Mouse (Mus musculus) right cerebral cortex, postnatal 36 days (tissue): ENCODE results near the gene Rassf5.
A peak's percentile ranks its signal among the peaks of the same experiment; 100 is the strongest.

Source experiments
- DNase-seq, 2 experiments: peaks; one replicate each; pipeline ENCODE4 v3.0.0; 2022; ENCODE audit warnings: low spot score in 2 of 2, mixed read lengths in 1 of 2

Gene Rassf5

DNA sequence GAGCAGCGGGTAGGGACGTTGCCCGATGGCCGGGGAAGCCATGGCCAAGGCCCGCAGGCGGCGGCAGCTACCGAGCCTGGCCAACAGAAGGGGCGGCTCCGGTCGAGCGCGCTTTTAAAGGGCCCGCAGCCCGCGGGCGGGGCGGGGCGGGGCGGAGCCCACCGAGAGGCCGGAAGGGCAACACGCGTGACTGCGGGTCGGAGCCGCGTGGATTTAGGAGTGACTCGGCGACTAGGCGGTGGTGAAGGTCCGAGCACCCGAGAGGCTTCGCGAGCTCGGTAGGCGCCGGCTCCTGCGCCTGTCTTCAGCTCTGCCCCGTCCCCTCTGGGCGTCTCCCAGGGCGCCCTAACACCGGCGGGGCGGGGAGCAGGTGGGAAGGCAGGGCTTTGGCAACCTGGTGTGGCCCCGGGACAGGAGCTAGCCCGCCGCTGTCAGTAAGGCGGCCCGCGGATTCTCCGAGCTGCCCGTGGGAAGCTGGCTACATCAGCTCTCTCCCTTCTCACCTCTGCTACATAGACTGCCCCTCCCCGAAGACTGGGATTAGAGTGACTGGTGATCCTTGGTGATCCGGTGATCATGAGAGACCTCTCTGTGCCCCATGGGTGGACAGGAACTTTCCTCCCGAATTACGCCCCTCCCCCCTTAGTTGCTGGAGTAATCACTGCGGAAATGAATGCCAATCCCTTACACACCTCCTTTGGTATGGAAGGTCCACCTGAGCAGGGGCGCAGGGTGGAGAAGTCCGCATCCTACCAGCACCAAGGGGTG is at the start of gene Rassf5:
TSS of gene Rassf5 (minus strand) at position 170 of the 768 bp plus-strand sequence.
- DNase-seq, result peak; percentile 38 to 46

DNA sequence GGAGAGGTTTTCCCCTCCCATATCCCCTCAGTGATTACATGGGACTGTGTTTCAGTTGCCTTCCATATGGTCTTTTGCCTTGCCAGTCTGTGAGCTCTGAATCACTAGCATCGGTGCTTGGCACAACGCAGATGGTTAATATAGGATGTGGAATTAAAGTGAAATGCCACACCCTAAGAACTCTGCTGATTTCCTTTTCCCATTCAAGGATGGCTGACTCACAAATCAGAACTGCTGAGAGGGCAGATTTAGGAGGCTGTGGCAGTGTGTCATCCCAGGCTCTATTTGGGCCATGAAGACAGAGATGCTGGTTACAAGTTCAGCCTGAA is 48.8 kb upstream of the Rassf5 start:
- peak; percentile 14 to 20 for DNase-seq

DNA sequence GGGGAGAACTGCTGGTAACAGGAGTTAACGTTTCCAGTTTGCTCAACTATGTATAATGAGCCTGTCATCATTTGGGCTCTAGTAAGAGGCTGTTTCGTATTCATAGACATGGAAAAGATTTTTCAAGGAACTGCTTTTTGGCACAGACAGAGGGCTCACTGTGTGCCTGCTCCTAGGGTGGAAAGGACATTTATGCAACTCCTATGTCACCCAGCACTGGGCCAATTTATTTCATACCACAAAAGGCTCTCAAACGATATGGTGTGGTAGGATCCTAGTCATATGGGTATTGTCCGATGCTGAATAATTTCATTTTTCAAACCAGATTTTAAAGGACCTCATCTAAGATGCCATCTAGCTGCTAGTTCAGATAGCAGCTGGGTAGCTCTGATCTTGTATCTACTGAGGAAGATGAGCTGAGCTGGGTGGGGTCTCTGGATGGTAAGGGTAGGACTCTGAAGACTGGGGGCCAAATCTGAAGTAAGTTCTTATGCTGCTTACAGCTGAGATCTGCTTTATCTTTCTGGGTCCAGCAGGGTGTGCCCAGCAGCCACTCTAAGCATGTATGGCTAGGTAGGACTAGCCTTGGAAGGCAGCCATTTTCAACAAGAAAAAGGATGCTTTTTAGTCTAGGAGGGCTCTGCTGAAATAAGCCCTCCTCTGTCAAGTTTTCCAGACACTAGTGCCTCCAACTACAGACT is 48.3 kb upstream of the Rassf5 start:
- no peak for DNase-seq

DNA sequence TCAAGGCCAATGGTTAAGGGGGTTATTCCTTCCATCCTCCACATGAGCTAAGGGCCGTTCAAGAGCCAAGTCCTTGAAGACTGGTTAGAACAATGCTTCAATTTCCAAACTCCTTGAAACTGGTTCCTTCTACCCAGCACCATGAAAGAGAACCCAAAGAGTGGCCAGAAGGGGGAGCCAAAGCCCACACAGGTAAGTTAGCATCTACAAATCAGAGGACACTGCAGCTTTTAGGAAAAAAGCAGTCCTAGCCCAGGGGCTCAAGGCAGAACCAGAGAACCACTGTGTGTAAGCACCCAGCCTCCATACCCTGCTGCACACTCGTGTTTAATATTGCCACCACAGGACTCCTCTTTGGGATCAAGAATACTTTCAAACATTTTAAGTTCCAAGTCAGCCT is 45.6 kb upstream of the Rassf5 start:
- DNase-seq, result peak; percentile 38 to 53

DNA sequence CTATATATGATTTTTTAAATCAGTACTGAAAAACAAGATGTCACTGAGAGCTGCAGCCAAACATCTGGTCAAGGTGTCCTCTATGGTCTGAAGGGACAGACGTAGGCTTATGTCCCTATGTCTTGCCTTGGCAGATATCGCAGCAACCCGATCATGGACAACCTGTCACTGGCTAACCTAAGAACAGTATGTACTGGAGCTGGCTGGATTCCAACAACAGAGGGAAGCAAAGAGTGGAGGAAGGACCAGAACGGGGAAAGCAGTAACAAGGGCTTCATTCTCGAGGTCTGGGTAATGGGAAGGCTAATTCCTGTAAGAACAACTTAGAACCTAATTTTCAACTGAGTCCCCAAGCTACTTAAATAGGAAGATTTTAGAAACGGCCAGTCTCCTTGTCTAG is 43.9 kb upstream of the Rassf5 start:
- DNase-seq, result no peak

DNA sequence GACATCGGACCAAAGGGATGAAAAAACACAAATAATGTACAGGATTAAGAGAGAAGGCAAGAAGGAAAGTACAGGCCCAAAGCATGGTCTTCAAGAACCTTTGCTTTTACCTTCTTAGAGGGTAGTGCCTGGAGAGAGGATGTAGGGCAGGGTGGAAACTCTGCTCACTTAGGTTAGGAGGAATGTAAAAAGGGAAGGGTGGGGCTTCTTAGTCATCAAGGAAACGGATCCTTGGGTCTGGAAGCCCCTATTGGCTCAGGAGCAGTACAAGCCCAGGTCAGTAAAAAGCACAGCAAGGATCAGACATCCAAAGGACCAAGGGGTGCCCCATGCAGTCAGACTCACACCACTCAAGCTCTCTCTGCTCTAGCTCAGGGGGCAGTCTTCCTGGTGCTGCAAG is 42.2 kb upstream of the Rassf5 start:
- no peak for DNase-seq

DNA sequence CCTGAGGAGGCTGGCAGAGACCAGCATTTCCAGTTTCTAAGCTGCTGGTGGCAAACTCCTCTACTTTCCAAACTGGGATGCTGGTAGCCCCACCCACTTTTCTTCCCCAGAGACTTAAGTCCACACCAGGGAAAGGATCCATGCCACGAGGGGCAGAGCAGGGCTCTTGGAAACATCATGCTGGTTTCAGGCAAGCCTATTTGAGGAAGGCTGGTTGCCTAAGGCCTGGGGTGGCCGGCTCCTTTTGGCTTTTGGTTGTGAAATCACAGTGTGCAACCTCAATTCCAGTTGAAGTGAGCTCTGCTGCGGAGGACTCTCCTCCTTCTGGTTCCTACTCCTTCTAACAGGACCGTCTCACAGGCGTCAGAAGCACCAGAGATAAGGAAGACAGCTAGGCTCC is 41.7 kb upstream of the Rassf5 start:
- no peak for DNase-seq

DNA sequence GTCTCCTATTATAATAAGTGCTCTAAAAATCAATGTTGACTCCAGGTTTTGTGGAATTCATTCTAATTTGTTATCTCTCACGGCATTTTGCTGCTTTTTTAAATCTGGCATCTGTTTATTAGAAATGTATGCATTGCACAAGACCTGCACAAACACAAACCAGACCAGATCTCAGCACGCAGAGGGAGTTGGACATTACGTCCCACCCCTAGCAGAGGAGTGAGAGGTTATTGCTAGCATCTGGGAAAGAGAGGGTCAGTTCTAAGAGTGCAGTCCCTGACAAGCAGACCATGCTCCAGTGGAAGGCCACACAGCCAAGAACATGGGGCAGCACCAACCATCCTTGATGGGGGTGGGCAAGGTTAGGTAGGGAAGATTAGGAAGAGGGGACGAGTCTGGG is 39.6 kb upstream of the Rassf5 start:
- DNase-seq, result no peak

DNA sequence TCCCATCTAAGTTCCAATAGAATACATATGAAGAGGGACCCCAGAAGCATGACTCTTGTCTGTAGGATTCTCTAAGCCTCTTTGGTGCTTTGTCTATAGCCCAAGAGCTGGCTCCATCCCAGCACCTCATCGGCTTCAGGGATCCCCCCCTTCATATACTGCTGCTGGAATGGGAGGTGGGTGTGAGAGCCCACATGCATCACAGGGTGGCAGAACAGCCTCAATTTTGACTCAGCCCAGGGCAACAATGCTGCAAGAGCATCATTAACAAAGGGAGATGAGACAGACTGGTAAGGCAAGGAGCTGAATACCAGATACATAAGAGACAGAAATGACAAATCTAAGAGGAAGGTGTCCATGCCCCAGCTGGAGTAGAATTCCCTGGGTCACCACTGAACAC is 39.1 kb upstream of the Rassf5 start:
- DNase-seq, result no peak

DNA sequence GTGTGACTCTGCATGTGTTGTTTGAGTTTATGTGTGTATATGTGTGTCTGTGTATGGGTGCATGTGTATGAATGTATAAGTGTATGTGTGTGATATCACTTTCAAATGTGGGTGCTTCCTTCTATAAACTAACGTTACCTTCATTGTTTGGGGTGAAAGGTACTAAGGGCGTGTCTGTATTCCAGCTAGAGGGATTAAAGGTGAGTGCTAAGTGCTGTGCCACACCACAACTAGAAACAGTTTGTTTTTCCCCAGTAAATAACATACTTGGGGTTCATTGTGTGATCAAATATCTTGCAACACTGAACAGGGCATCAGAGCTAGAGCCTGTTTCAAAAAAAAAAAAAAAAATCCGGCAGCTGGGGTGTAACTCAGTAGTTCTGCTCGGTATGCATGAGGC is 36.7 kb upstream of the Rassf5 start:
- DNase-seq, result no peak

DNA sequence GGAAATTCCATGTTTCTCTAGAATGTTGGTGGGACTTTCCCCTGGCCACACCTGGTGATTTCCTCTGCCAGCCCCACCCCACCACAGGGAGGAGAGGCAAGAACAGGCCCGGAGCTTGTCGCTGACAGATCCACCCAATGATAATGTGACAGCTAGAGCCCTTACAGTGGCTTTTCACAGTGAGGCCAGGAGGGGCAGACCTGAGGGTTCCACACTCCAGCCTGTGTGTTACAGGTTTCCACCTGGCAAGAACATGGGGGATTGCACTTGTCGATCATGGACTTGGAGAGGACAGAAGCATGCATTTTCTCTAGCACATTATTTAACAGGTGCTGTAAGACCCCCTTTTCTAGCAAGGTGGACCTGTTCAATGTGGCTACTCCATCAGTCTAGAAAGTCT is 35.2 kb upstream of the Rassf5 start:
- no peak for DNase-seq

DNA sequence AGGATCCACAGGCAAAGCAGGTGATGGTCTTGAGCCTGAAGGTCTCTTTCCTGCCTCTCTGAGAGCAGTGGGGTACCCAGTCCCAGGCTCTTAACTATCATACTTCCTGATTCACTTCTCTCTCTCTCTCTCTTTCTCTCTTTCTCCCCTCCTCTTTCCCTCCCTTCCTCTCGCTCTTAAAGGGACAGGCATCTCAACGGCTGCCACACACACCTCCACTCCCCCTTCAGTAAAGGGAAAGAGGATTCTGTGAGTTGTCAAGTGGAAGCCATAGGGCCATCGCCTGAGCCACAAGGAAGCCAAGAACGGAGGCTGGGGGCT is 34.4 kb upstream of the Rassf5 start, which contains the start of gene Ikbke:
TSS of gene Ikbke (minus strand) at position 151 of the 321 bp plus-strand sequence.
- DNase-seq, result no peak

DNA sequence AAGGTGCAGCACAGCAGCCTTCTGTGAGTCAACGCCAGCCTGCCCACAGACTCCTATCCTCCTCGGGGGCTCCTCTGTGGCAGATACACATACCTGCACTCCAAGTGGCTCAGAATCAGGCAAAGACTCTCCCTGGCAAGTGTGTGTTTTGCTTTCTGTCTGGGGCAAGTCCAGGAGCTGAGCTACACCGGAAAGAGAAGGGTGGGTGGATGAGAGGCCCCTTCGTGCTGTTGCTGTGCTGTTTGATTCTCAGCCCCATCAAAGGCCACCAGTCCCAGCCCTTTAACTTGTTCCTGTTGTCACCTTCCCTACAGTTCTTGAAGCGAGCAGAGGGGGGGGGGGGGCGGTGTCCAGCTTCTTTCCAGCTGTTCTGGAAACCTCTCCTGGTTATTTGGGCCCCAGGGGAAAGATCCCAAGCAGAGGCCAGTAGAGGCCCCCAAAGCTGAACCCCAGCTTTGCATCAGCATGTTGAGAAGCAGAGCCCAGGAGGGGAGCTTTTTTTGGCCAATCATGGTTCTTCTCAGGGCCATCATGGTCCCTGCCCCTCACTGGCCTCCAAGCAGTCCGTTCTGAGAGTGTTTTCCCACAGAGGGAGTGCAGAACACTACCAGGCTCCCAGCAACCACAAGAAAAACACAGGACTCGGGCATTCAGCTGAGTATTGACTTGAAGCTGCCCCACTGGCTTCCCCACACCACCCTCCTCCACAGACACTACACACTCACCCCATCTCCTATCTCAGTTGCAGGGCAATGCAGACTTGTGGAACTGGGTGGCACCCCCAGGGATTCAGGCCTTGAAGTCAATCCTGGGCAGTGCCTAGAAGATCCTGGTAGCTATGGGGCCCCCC is 33.8 kb upstream of the Rassf5 start:
- DNase-seq, result no peak

DNA sequence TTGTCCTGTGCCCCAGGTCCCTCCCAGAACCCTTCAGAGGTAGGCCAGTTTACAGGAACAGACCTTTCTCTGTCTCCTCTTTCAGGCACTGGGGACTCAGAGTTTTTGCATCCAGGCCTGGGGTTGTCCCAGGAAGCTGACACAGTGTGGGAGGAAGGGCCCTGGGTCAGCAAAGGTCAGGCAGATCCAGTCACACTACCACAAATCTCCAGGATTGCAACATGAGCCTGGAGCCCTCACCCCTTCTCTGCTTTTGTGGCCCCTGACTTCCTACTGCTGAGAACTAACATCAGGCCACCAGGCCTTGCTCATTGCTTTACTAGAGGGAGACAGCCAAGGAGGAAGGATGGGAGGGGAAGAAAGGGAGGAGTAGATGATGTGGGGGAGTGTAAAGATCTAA is 31.8 kb upstream of the Rassf5 start:
- DNase-seq, result no peak

DNA sequence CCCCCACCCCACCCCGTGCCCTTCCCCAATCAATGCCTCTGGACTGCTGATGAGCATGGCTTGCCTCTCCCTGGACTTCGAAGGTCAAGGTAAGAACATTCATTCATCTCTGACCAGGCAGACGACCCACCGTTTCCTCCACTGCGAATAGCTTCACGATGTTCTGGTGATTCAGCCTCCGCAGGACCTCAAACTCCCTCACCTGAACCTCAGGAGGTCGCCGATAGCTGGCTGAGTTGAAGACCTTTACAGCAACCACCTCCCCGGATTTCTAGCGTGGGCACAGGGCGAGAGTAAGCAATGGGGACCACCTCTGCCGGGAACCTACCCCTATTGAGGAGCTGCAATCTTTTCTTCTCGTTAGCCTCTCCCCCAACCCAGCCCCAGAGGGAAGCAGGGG is 30.5 kb upstream of the Rassf5 start:
- no peak for DNase-seq

DNA sequence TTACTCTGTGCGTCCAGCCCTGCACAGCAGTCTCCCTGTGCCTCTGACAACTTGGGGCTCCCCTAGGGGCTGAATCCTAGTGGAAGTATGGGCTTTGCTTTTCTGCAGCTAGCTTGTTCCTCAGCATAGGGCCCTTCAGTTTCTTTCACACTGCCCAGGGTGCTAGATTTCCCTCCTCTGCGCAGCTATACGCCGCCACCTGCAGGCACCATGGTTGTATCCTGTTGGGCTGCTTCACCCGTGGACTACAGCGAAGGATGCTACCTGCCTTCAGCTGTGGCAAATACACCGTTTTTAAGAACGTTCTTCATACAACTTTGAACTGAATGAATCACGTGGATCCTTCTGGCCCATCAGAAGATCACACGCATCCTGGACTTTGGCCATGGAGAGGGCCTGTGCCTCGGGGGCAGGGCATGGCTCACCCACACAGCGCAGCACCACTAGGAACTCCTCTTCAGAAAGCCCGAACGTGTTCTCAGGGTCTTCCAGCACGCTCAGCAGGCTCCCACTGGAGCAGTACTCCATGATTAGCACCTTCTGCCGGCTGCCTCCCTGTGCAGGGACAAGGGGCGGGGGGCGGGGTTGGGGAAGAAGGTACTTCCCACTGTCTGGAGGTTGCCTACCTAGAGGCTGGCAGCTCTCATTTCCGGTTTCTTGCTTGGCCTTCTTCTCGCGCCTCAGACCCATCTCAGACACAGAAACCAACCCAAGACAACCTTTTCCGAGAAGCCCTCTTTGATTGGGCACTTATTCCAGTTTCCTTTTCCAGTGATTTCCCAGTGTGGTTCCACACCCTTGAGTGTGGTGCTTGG is 29.9 kb upstream of the Rassf5 start:
- no peak for DNase-seq

DNA sequence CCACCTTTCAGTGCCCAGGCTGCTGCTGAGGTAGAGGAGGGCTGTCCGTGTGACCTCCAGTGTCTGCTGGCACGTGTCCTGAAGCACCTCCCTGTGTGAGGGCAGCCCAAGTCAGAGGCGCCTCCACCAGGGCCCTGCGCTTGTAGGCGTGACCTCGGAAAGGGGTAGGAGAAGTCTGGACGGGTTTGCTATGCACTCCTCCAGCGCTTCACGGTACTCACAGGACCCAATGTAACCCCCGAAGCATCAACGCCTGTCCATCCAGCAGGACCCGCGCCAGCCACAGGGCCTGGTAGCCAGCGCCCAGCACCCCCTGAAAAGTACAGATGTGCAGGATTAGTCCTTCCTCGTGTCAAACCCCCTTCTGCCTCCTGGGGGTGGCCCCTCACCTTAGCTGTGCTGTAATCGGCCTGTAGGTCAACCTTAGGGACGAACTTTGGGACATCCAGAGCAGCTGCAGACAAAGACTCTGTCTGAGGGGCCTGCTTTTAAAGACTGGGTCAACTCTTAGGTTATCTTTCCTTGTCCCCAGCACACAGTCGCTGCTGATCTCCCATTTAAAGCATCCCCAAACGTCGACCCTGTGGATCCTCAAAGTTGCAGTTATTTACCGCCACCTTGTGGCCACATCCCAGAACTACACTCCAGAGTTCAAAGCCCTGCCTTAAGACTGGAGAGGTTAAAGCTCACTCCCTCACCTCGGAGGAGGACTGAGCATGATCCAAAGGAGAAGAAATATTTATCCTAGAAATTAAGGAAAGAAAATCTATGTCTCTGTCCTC is 24.9 kb upstream of the Rassf5 start:
- DNase-seq, result peak; percentile 43 to 49

DNA sequence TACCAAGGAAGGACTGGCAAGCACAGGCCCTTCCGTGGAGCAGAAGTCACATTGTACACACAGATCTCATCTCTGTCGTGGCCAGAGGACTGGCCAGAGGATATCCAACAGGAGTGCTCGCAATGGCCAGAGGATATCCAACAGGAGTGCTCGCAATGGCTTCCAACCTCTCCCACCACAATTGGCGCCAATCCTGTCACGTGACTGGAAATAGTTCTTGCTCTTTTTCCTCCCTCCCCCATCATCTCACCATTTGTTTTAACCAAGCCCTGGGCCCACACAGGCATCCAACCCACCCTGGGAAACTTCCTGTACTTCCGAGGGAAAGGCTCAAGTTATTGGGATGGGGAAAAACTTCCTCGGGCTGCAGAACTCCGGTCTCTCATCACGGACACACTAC is 23.7 kb upstream of the Rassf5 start:
- no peak for DNase-seq

DNA sequence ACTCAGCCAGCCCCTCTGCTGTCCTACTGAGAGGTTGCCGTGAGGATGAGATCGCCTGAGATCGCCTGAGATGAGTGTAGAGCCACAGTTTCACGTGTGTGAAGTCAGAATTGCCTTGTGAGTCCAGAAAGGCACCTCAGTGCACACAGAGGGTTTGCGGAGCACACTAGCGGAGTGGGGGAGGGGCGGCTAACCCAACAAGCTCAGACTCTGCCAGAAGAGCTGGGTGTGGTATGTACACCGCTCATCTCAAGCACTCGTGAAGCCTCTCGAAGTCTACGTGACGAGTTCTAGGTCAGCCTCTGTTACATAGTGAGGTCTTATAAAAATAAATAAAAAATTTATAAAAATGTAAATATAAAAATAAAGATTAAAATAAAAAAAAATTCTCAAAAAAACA is 18.8 kb upstream of the Rassf5 start:
- DNase-seq, result no peak

DNA sequence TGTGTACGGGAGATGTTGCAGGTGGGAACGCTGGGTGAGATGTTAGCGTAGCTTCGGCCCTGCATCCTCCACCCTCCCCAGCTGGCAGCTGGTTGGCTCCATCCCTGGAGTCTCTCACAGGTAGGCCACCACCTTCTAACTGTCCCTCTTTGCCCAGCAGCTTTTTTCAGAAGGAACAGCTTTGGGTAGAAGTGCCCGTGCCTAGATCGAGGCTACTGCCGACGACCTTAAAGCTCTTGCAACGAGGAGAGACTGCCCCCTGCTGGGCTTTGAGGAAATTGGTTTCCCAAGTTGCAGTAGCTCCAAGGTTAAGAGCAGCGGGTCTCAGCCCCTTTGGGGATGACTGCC is 15.2 kb upstream of the Rassf5 start:
- DNase-seq, result peak; percentile 39 to 43

DNA sequence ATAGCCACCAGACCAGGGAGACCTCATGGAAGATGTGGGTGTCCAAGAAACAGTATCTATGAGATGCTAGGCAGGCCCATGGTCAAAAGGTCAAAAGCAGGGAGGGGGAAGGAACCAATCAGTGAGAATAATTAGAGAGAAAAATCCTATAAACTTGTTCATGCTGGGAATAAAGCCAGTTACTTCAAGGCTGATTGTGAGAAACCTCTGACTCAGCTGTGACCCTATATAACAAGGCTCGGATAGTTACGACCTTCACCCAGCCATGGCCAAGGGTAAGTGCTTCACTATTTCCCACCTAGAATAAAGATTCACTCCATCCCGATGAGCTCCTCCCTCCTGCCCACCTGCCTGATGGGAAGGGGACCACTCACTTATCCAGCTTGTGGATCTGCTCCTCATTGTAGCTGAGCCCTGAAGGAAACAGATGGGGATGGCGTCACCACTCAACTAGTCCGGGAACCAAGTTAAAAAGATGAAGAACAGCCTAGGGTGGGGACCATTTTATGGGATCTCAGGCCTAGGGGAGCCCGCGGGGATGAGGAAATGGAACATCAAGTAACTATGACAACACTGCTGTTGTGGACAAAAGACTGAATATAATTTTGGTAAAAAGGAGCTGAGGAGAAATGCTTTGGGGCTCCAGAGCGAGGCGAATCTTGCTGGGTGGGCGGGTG is 14.7 kb upstream of the Rassf5 start:
- DNase-seq, result no peak
